8 mouse cellular contexts compared by ENCODE assay signal in the genomic region with DNA sequence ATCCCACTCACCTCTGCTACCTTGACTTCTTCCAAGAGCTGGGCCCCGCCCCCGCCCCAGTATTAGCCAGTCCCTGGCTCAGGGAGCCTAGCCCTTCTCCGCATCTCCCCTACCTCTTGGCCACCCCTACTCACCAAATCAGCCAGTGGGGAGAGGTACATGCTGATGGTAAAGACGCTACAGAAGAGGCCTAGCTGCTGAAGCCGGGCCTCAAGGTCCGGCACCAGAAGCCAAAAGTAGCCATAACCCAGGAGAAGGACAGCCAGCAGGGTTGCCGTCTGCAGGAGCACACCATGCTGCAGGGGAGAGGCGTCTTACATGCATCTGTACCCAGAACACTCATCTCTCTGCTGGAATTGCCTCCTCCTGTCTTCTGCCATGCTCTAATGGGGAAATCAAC. TPM values are rescaled to one million over a fixed set of nuclear protein-coding genes. Genes with fewer than 3 reads are reported as not detected.
DNase-seq lines count a peak whose midpoint lies in the region; ATAC-seq and TF ChIP-seq lines count a peak whose summit lies in the region.
"Had no signal": no experiment of that assay in that cellular context is flagged by ENCODE, and none has a peak within 500 bp of the region (broad histone marks: within the 10 kb centered on the region; RNA-seq: fewer than 3 reads in every experiment).

No protein-coding gene starts in this region.

- TF ChIP-seq CTCF in cortical plate, adult 2 months (IDR thresholded peaks at IDR 0.05; ENCODE audit: extremely low read depth, insufficient read depth, low read length) = no peak

- H3K27ac ChIP-seq in hindbrain, embryonic 13.5 days = no peak overlapping the region
- no peak overlapping the region for H3K27ac ChIP-seq in hindbrain, embryonic 12.5 days
- H3K27ac ChIP-seq in cortical plate, adult 2 months (ENCODE audit: insufficient read depth, low read length) = 0 out of 2 replicates have a peak overlapping the region, but pooled peaks have one; percentile 14
- H3K27ac ChIP-seq in embryonic facial prominence, embryonic 15.5 days (replicated peaks) = no peak overlapping the region
- H3K27ac ChIP-seq in midbrain, embryonic 14.5 days (replicated peaks; ENCODE audit: low read depth, low read length) = no peak overlapping the region

- H3K4me3 ChIP-seq in hindbrain, embryonic 13.5 days = peak overlapping the region; percentile 51; the same call in 1 of the 2 replicates
- H3K4me3 ChIP-seq in hindbrain, embryonic 12.5 days = no peak overlapping the region
- H3K4me3 ChIP-seq in cortical plate, adult 2 months (ENCODE audit: insufficient read depth, low read length) = peak overlapping the region; percentile 56; the same call in 1 of the 2 replicates
- no peak overlapping the region; the same call in 1 of the 2 replicates for H3K4me3 ChIP-seq in embryonic facial prominence, embryonic 15.5 days (replicated peaks)
- H3K4me3 ChIP-seq in midbrain, embryonic 14.5 days (replicated peaks; ENCODE audit: low read depth, low read length) = no peak overlapping the region

- 57% methylated on average over 8 of the region's 8 CpGs for WGBS in hindbrain, embryonic 13.5 days
- 48% methylated on average over 8 of the region's 8 CpGs for WGBS in hindbrain, embryonic 12.5 days
- WGBS in embryonic facial prominence, embryonic 15.5 days = 54% methylated on average over 8 of the region's 8 CpGs
- WGBS in midbrain, embryonic 14.5 days = 50% methylated on average over 8 of the region's 8 CpGs

- peaks cover 14% of the 10 kb centered on the region for H3K27me3 ChIP-seq in hindbrain, embryonic 13.5 days
- no peaks in the 10 kb centered on the region for H3K27me3 ChIP-seq in hindbrain, embryonic 12.5 days
- no peaks in the 10 kb centered on the region for H3K27me3 ChIP-seq in embryonic facial prominence, embryonic 15.5 days
- no peaks in the 10 kb centered on the region for H3K27me3 ChIP-seq in midbrain, embryonic 14.5 days (ENCODE audit: control insufficient read depth, insufficient read depth, low read length)

- no peak for TF ChIP-seq POLR2A in cortical plate, adult 2 months (IDR thresholded peaks at IDR 0.05; ENCODE audit: extremely low read depth, insufficient read depth, low read length)

- H3K9me3 ChIP-seq in hindbrain, embryonic 13.5 days = no peaks in the 10 kb centered on the region
- no peaks in the 10 kb centered on the region for H3K9me3 ChIP-seq in hindbrain, embryonic 12.5 days (replicated peaks)
- no peaks in the 10 kb centered on the region for H3K9me3 ChIP-seq in embryonic facial prominence, embryonic 15.5 days (replicated peaks)
- no peaks in the 10 kb centered on the region for H3K9me3 ChIP-seq in midbrain, embryonic 14.5 days (ENCODE audit: control insufficient read depth, low read length)

- no peak for DNase-seq in midbrain, embryonic 14.5 days
- no peak for DNase-seq in urinary bladder, postnatal 36 days (ENCODE audit: low spot score in 2 of 2)
- DNase-seq in right cerebral cortex, postnatal 36 days (ENCODE audit: low spot score in 2 of 2) = no peak

- no peaks in the 10 kb centered on the region for H3K36me3 ChIP-seq in hindbrain, embryonic 13.5 days
- H3K36me3 ChIP-seq in hindbrain, embryonic 12.5 days = no peaks in the 10 kb centered on the region
- peaks cover 19% of the 10 kb centered on the region for H3K36me3 ChIP-seq in embryonic facial prominence, embryonic 15.5 days
- 0 out of 2 replicates have a peak, but pooled peaks cover 4% of the 10 kb centered on the region for H3K36me3 ChIP-seq in midbrain, embryonic 14.5 days (ENCODE audit: control insufficient read depth, insufficient read depth, low read length)

- peak overlapping the region; percentile 78; the same call in 1 of the 2 replicates for H3K9ac ChIP-seq in hindbrain, embryonic 13.5 days
- no peak overlapping the region for H3K9ac ChIP-seq in hindbrain, embryonic 12.5 days
- no peak overlapping the region for H3K9ac ChIP-seq in embryonic facial prominence, embryonic 15.5 days
- no peak overlapping the region for H3K9ac ChIP-seq in midbrain, embryonic 14.5 days (replicated peaks; ENCODE audit: low read length)

- H3K4me1 ChIP-seq in hindbrain, embryonic 13.5 days (replicated peaks) = peaks cover 48% of the 10 kb centered on the region
- H3K4me1 ChIP-seq in hindbrain, embryonic 12.5 days = peaks cover 34% of the 10 kb centered on the region
- H3K4me1 ChIP-seq in cortical plate, adult 2 months (ENCODE audit: control insufficient read depth, insufficient read depth, low read length) = peaks cover 5% of the 10 kb centered on the region; the same call in 1 of the 2 replicates
- peaks cover 57% of the 10 kb centered on the region for H3K4me1 ChIP-seq in embryonic facial prominence, embryonic 15.5 days
- peaks cover 17% of the 10 kb centered on the region for H3K4me1 ChIP-seq in midbrain, embryonic 14.5 days (ENCODE audit: control insufficient read depth, insufficient read depth, low read length)

- no peak for ATAC-seq in hindbrain, embryonic 13.5 days (ENCODE audit: low FRiP score)
- no peak for ATAC-seq in hindbrain, embryonic 12.5 days (ENCODE audit: low FRiP score)
- ATAC-seq in embryonic facial prominence, embryonic 15.5 days (ENCODE audit: insufficient number of reproducible peaks, low FRiP score, low TSS enrichment, low read depth) = no peak
- ATAC-seq in midbrain, embryonic 14.5 days (ENCODE audit: low FRiP score, low TSS enrichment) = no peak
- ATAC-seq: inflammation-experienced regulatory T-cells, adult 6 months had no signal

- 0 out of 2 replicates have a peak overlapping the region, but pooled peaks have one; percentile 70 for H3K4me2 ChIP-seq in hindbrain, embryonic 13.5 days
- no peak overlapping the region; the same call in 1 of the 2 replicates for H3K4me2 ChIP-seq in hindbrain, embryonic 12.5 days (replicated peaks)
- H3K4me2 ChIP-seq in embryonic facial prominence, embryonic 15.5 days (replicated peaks) = peak overlapping the region; percentile 70
- H3K4me2 ChIP-seq in midbrain, embryonic 14.5 days (ENCODE audit: low read length) = peak overlapping the region; percentile 68

RNA-seq across cellular contexts. Expression of a gene that starts 1.5 kb away (rescaled TPM):
- 34.6 and 38.0 TPM in 2 replicates for polyA plus RNA-seq in hindbrain, embryonic 13.5 days (2015; fragmentation: Nextera tagmentation; extraction: Ambion mirVana)
- polyA plus RNA-seq in hindbrain, embryonic 12.5 days (2016; fragmentation: Nextera tagmentation; extraction: Ambion mirVana) = 44.9 and 46.8 TPM in 2 replicates
- polyA plus RNA-seq in cortical plate, adult 2 months (2012; rRNA removed) = 106 and 114 TPM in 2 replicates
- 71.8 and 72.2 TPM in 2 replicates for polyA plus RNA-seq in embryonic facial prominence, embryonic 15.5 days (2015; fragmentation: Nextera tagmentation; extraction: Ambion mirVana)
- 35.3 and 38.1 TPM in 2 replicates for polyA plus RNA-seq in midbrain, embryonic 14.5 days (2014; fragmentation: Nextera tagmentation; extraction: Ambion mirVana)

RNA-seq across cellular contexts. Expression of a gene that starts 9.8 kb away (rescaled TPM):
- 74.4 and 76.2 TPM in 2 replicates for polyA plus RNA-seq in hindbrain, embryonic 13.5 days (2015; fragmentation: Nextera tagmentation; extraction: Ambion mirVana)
- 63.9 and 86.7 TPM in 2 replicates for polyA plus RNA-seq in hindbrain, embryonic 12.5 days (2016; fragmentation: Nextera tagmentation; extraction: Ambion mirVana)
- 150 and 156 TPM in 2 replicates for polyA plus RNA-seq in cortical plate, adult 2 months (2012; rRNA removed)
- polyA plus RNA-seq in embryonic facial prominence, embryonic 15.5 days (2015; fragmentation: Nextera tagmentation; extraction: Ambion mirVana) = 150 and 173 TPM in 2 replicates
- polyA plus RNA-seq in midbrain, embryonic 14.5 days (2014; fragmentation: Nextera tagmentation; extraction: Ambion mirVana) = 71.6 and 84.1 TPM in 2 replicates

RNA-seq across cellular contexts. Expression of a gene that starts 12.0 kb away (rescaled TPM):
- polyA plus RNA-seq in hindbrain, embryonic 13.5 days (2015; fragmentation: Nextera tagmentation; extraction: Ambion mirVana) = 12.1 and 12.4 TPM in 2 replicates
- polyA plus RNA-seq in hindbrain, embryonic 12.5 days (2016; fragmentation: Nextera tagmentation; extraction: Ambion mirVana) = 14.3 and 15.4 TPM in 2 replicates
- polyA plus RNA-seq in cortical plate, adult 2 months (2012; rRNA removed) = 11.7 and 12.7 TPM in 2 replicates
- 55.8 and 57.4 TPM in 2 replicates for polyA plus RNA-seq in embryonic facial prominence, embryonic 15.5 days (2015; fragmentation: Nextera tagmentation; extraction: Ambion mirVana)
- 5.2 and 8.7 TPM in 2 replicates for polyA plus RNA-seq in midbrain, embryonic 14.5 days (2014; fragmentation: Nextera tagmentation; extraction: Ambion mirVana)
- polyA plus RNA-seq: inflammation-experienced regulatory T-cells, adult 6 months had no signal

RNA-seq across cellular contexts. Expression of a gene that starts 22.8 kb away (rescaled TPM):
- polyA plus RNA-seq in hindbrain, embryonic 13.5 days (2015; fragmentation: Nextera tagmentation; extraction: Ambion mirVana) = 64.3 and 68.1 TPM in 2 replicates
- polyA plus RNA-seq in hindbrain, embryonic 12.5 days (2016; fragmentation: Nextera tagmentation; extraction: Ambion mirVana) = 27.2 and 29.6 TPM in 2 replicates
- polyA plus RNA-seq in cortical plate, adult 2 months (2012; rRNA removed) = 87.2 and 91.0 TPM in 2 replicates
- 5.0 and 5.9 TPM in 2 replicates for polyA plus RNA-seq in embryonic facial prominence, embryonic 15.5 days (2015; fragmentation: Nextera tagmentation; extraction: Ambion mirVana)
- polyA plus RNA-seq in midbrain, embryonic 14.5 days (2014; fragmentation: Nextera tagmentation; extraction: Ambion mirVana) = 63.4 and 71.8 TPM in 2 replicates

RNA-seq across cellular contexts. Expression of a gene that starts 23.1 kb away (rescaled TPM):
- 205 and 209 TPM in 2 replicates for polyA plus RNA-seq in hindbrain, embryonic 13.5 days (2015; fragmentation: Nextera tagmentation; extraction: Ambion mirVana)
- polyA plus RNA-seq in hindbrain, embryonic 12.5 days (2016; fragmentation: Nextera tagmentation; extraction: Ambion mirVana) = 247 and 271 TPM in 2 replicates
- 58.2 and 61.9 TPM in 2 replicates for polyA plus RNA-seq in cortical plate, adult 2 months (2012; rRNA removed)
- polyA plus RNA-seq in embryonic facial prominence, embryonic 15.5 days (2015; fragmentation: Nextera tagmentation; extraction: Ambion mirVana) = 294 and 310 TPM in 2 replicates
- polyA plus RNA-seq in midbrain, embryonic 14.5 days (2014; fragmentation: Nextera tagmentation; extraction: Ambion mirVana) = 199 and 237 TPM in 2 replicates

Comparison
In these comparisons a context has a peak if more than half of its experiments do, and no peak if none do; other contexts are left out.
1. H3K4me3 ChIP-seq: peak in hindbrain, embryonic 13.5 days (single experiment) and cortical plate, adult 2 months (single experiment); none in hindbrain, embryonic 12.5 days (single experiment), embryonic facial prominence, embryonic 15.5 days (single experiment) and midbrain, embryonic 14.5 days (single experiment).